Mouse (Mus musculus) layer of hippocampus, adult 9-10 months (tissue): ENCODE measurements at regions not wholly inside any gene's neighbourhood (a gene's known extent, or its start where the extent isn't known, plus 50 kb on each side); places are given as distances from the start of the nearest gene placed in this dataset.

Experiments used
- DNase-seq: peaks from one replicate; pipeline ENCODE4 v3.0.0; 2022; ENCODE audit warnings: low spot score

DNA sequence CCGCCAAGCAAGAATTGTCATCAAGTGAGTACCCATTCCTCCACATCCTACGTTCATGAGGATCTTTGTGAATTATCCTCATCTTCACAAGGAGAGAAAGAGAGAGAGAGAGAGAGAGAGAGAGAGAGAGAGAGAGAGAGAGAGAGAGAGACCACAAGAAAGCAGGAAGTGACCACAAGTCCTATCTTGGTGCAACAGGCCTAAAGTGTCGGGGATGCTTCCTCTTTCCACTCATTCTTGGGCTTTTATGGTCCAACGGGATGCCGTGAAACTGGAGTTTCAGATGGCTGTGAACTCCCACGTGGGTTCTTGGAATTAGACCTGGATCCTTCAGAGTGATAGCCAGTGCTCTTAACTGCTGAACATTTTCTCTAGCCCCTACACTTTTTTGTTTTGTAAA is 53.1 kb upstream of the Rai14 start:
- DNase-seq: no peak

DNA sequence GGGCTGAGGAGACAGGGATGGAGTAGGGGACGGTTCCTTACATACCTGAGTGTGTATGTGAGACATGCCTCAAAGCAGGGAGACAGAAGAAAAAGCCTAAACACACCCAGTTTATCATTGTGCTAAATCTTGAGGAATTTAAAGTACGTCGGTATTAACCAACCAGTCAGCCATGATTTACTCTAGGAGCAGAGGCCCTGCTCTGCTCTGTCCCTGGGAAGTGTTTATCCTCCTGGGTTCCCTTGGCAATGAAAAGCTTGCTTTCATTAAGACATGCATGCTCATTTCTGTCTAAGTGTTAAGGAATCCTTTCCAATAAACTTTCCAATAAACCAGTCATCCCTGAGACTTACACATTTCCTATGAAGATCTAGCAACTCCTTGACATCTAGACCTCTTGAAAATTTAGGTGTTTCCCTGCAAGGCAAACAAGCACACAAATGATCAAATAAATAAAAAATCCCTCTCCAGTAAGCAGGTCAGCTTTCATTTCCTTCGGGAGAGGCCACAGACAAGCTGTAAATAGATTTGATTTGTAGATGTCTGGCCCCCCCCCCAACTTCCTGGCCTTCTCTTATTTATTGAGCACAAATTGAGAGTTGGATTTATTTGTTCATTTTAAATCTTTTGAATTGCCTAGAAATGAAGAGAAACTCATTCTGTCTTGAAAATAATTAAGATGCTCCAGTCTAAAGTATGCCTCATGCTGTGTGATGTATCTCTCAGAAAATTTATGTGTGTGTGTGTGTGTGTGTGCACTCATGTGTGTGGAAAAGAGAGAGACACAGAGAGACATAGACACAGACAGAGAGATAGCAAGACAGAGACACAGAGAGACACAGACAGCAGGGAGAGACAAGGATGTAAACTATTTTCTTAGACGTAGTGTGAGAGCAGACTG is 56.2 kb upstream of the Rai14 start:
- DNase-seq: no peak

DNA sequence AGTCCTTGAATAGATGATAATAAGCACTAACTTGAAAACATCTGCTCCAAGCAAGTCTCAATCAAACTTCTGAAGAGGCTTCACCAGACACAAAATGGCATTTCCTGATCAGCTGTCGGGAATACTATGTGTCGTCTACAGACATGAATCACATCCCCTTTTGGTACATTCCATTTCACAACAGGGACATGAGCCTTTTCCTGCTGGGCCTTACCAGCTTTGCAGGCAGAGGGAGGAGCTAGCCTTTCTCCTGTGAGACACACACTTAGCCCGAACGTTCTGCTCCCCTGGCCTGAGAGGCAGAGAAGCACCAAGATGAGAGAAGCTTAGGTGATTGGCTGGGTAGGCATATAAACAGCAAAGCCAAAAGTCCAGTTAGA is 56.9 kb upstream of the Rai14 start:
- DNase-seq: no peak

DNA sequence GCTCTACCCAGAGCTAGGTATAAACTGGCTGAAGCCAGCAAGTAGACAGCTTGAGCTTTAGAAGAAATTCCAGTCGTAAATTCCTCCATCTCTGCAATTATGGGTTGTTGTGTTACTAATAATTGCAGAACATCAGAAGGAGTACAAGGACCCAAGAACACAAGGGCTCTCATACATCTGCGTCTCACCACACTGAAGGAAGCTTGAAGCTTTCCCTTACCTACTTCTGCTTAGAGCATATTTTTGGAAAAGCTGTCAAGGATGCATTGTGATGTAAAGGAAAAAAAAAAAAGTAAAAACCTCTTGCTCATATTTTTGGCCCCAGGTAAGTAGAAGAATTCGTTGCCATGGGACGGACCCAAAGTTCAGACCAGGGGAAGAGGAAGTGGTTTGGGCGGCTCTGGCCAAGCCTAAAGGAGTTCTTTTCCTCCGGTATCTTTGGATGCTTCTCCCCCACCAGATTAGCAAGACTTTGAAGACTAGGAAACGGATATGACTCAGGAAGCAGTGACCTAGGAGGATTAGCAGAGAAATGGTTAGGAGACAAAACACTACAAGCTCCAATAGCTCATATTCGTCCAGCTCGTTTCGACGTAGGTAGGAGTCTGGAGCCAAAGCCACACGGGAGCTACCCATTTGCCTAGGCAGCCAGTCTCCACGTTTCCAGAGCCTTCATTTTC is 65.7 kb upstream of the Rai14 start:
- DNase-seq: no peak

DNA sequence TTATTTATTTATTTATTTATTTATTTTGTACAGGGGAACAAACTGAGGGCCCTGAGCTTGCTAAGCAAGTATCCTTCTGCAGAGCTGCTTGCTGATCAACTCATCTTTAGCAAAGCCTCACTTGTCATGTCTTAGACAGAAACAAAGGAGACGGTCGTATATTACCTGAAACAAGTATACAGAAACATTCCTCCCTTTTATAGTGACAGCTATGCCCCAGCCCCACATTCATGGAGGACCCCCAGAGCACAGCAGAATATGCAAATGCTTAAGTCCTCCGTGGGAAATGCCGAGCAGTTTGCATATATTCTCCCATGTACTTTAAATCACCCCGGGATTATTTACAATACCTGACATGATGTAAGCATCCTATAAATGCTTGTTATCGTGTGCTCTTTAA is 74.9 kb upstream of the Rai14 start:
- DNase-seq: no peak

DNA sequence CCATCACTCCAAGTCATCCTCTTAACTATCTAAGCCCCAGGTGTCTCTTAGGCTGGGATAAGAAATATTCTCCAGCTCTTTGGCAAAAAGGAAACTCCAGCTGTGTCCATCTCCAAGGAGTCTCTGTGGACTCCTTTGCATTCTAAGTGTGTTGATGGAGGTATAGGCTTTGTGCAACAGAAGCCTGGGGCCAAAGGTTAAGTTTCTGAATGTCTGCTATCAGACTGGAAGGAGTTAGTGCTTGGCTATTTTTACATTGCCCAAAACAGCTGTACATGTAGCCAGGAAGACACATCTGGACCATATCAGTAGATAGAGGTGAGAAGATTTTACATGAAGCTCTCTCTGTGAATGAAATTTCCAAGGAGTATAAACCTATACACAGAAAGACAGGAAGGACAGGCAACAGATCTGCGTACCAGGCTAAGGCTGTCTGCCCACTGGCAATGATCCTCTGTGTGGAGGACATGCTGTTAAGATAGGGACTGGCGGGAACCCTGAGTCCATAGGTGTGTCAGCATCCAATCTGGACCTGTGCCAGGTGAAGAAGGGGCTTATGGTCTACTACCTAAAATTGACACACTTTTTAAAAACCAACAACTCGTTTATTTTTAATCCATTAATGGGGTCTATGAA is 76.6 kb upstream of the Rai14 start:
- DNase-seq: no peak

DNA sequence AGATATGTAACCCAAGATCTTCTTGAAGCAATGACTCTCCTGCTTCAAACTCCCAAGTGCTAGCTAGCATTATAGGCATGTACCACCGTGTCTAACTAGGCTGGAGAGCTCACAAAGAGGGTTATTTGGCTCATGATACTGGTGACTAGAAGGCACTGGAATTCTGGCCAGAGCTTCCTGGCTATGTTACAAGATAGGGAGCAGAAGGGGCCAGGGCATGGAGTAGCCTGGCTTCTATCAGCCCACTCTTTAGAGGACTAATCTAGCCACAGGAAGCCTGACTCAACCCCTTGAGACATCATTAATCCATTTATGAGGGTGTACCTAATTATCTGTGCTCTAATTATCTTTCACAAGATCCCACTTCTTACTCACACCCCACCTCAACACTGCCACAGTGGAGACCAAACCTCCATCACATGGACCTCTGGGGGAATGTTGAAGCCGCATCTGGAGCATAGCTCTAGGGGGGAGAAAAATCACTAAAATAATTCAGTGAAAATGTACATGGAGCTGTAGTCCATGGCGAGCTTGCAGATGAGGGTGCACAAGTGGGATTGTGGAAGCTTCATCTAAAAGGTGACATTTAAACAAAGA is 77.2 kb upstream of the Rai14 start:
- DNase-seq: no peak

DNA sequence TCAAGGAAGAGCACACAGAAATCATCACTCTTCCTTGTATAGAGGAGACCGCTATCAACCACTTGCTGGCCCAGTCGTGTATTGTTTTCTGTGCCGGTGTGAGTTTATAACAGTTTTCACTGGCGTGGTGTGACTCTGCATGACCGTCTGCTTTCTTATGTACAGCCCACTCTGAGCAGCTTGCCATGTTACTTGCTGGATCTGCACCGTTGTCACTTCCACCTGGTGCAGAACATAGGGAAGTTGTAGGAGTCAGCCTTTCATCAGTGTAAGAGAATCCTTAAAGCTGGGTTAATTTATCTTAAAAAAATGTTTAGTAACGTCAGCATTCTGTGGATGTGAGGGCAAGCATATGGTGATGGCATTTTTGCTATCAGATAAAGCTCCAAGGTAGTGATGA is 77.7 kb upstream of the Rai14 start:
- DNase-seq: no peak

DNA sequence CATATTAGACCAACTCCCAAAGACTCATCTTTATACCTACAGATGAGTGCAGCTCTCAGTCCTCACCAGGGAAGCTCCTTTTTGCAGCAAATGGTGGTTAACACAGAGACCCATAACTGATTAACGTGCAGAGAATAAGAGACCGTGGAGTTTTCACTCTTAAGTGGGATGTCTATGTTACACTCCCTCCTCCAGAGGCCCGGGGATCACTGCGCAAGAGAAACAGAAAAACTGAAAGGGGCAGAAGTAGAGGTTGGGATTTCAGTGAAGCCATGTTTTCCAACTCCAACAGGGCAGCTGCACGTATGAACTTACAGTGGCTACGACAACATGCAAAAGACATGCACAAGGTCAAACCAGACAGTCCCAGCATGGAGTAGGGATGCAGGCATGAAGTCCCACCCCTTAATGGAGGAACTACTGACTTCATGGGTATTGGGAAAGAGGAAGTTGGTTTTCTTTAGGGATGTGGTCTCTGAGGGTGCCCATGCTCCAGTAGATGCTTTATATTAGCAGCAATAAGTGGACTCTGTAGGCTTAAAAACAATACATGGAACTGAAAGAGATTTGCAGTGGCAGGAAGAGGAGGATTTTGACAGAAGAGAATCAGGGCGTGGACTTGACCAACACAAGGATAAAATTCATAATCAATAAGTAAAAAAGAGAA is 80.8 kb upstream of the Rai14 start:
- DNase-seq: no peak

DNA sequence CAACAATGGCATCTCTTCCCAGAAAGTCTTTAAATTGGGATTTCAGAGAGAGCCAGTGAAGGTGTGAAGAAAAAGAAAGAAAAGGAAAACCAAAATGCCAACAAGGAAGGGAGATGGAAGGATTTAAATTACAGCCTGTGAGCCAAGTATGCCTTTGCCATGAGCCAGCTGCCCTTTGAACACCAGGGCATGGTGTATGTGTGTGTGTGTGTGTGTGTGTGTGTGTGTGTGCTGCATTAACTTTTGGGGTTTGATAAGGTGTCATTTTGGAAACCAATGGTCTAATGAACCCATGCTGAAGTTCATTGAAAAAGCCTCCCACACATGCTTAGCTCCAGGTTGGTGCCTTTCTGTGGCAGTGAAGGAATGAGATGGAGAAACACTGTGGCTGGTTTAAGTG is 85.2 kb upstream of the Rai14 start:
- DNase-seq: no peak

DNA sequence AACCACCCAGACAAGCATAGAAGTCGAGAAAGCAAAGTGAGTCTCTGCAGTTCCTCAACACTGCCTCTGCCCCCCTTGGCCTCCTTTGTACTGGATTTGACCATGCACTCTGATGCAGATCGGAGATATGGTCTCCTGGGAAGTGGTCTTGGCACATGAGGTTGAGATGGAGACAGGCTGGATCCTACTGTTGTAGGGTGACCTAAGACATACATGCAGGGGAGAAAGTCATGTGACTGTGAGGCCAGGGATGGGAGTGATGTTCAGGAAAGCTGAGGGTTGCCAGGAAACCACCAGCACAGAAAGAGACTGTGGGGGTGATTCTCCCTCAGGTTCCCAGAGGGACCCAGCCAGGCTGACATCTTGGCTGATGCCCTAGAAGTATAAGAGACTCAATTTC is 99.8 kb upstream of the Rai14 start:
- no peak for DNase-seq

DNA sequence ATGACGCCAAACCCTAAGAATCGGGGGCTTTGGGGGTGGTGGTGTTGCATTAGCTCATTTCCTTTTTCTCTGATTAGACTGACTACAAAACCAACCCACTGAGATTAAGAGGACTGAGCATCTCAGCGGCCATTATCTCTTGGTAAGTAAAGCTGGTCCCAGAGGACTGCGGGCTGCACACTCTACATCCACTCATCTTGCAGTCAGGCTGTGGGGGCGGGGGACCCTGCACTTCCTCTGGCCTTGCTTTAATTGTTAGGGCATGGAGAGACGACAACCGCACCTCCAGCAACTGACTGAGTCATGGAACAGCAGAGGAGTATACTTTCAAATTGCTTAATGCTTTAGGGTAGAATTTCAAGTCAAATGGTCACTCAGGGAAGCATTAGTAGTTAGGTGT is 100.3 kb upstream of the Rai14 start:
- no peak for DNase-seq

DNA sequence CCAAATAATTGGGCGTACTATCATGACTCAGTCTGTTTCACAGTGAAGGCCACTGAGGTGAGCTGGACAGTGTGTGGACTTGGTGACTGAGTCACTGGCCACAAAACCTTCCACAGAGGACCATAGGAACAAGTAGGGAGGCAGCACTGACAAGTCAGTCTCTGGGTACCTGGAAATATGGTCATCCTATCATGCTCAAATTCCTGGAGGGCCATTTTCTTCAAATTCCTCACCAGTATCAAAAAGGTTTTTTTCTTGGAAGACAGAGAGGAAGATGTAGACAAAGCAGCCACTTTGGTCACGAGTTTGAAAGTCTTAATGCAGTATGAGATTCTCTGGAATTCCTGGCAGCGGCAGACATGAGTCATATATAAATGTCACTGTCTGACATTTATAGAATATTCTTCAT is 101.8 kb upstream of the Rai14 start:
- no peak for DNase-seq

DNA sequence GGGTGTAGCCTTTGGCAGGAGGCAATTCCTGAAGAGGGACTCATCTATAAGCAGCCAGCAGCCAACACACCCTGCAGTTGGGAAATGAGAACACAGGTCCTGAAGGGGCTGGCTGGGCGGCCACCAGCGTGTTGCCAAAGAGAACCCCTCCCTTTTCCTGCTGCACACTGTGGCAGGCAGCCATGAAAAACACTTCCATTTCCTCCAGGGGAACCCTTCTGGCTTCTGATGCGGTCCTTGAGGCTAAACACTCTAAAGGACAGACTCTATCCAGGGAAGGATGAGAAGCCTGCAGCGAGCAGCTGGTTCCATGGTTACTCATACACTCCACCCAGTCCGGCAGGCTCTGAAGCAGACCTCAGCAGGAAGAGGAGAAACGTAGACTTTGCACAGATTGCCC is 103.8 kb upstream of the Rai14 start:
- no peak for DNase-seq

DNA sequence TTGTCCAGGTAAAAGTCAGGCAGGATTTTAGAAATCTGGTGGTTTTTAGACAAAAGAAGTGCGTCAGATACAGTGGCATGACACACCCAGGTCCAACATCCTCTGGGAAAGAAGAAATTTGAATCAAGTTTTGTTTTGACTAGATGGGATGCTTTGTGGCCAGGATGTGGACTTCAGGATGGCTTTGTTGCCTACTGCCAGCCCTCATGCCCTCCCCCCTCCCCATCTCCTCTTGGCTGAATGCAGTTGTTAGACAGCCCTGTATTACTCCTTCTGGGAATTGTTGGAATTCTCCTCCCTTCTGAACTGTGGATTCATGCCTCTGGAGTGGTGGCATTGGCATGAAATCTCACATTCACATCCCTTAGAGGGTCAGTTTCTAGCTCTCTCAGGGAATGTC is 104.3 kb upstream of the Rai14 start:
- no peak for DNase-seq

DNA sequence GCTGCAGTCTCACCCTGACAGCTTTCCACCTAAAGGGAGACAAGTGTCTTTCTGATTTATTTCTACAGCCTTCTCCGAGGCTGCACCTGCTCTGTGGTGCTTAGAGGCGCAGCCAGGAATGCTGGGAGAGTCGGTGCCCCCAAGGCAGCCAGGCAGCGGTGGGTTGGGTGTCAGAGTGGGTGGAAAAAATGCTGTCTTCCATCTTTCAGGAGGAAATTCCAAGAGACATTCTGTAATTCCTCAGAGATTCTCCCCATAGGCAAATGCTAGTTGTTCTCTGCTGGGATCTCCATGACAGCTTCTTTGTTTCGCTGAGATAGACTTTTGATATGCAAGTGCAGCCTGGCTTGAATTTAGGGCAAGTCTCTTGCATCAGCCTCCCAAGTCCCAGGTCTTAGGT is 109.5 kb upstream of the Rai14 start:
- DNase-seq: no peak

DNA sequence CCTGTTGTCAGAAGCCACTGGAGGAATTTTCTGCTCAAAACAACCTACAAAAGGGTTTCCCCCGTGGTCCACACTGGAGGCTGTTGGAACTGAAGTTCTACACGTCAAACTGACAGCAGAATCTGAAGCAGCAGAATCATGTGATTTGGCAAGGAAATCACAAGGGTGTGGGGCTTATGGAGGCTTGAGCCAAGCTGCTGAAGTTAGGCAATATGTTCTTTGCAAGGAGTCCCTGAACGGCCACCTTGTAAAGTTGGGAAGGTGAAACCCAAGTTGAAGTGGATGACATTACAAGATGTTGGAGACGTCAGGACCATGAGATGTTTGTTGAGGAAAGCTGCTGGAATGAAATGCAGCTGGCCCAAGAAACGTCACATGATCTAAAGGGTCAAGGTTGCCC is 115.2 kb upstream of the Rai14 start:
- DNase-seq: no peak

DNA sequence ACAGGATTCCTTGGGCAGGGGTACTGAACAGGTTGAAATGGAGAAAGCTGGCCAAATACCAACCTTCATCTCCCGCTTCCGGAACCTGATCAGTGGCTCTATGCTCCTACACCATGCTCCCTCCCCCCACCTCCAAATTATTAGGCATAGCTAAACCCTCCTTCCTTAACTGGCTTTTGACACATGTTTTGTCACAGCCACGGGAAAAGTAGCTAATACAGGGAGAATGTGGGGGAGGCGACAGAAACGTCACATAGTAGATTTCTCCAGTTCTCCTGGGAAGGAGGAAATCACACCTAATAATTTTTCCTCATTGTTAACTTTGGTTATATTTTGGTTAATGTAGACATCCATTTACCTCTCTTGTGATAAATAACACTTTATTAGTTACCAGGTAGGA is 116.1 kb upstream of the Rai14 start:
- no peak for DNase-seq

DNA sequence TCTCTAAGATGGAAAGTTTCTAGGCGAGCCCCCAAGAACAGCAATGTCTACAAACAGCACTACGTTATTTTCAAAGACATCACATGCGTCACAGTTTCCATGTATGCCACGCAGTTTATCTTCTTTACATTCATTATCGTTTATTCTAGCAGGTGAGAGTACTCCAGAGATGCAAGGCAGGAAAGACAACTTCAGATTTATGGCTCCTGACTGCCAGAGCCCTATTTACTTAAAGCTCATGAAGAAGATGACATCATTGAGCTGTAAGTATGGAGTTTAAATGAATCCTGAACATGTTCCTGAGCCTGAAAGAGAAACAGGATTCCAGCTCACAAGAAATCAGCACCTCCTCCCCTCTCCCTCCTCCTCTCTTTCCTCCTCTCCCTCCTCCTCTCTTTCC is 116.7 kb upstream of the Rai14 start:
- DNase-seq: no peak

DNA sequence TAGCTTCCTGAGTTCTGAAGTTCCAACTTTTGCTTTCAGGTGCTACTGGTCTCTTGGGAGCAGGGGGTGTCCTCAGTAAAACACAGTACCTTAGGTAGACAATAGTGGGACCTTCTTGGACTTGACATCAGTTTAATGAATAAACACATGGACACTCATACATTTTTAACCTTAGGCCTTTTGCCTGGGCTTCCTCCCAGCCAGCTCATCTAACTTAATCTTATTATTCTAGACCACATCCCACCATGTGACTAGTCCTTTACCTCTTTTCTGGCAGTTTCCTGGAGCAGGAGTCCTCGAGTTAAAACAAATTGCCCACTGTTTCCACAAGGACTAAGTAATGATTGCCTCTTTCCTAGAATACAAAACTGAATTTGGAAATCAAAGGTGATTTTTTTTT is 117.9 kb upstream of the Rai14 start:
- DNase-seq: no peak

DNA sequence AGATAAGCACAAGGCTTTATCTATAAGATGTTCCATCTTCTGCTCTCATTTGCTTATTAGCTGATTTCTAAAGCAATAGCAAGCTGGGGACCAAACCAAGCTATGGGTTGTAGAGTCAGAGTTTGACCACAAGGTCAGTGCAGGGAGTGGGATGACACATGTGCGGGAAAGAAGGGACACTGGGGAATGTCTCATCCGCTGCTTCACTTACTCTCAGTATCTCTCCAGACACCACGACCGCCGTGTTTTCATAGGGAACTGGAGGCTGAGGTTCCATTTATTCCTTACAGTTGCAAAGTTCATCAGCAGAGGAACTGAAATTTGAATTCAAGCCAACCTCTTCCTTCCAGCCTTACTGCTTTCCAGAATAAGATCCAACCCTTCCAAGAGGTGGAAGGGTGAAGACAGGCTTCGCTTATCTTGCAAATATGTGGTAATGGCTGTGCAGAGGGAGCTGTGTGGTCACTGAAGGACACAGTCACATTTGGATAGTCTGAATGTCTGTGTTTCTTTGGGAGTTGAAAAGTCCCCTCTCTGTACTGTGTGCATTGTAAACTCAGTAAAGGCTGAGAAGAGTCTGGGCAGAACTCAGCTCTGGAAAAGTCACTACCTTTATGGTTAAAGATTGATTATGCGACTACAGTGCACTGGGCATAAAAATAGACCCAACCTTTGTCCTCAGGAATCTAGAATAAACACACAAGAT is 118.1 kb upstream of the C1qtnf3 start:
- DNase-seq: no peak
